Mouse (Mus musculus): ENCODE data around the gene Pmm1.

Gene Pmm1

GRCm38 (mm10) chr15:81967821-81968220 is 7.1 kb upstream of the Pmm1 start:
- POLR2A ChIA-PET: interaction anchor here (0.7 to 8.3 kb wide), 16 partner anchors 8 to 163 kb away, joined by 3 to 151 read pairs (median 14); partner anchors contain the start of genes 1700029P11Rik (in 3 of the 4), Pmm1 (in 2 of the 4) and Polr3h (in 1 of the 4)
- CTCF ChIA-PET: interaction anchor here in 3 of 4 experiments (0.6 to 3.3 kb wide), 7 partner anchors 7 to 434 kb away, joined by 4 to 21 read pairs (median 6); partner anchors contain the start of gene Pmm1 (in 3 of the 3)

DNA sequence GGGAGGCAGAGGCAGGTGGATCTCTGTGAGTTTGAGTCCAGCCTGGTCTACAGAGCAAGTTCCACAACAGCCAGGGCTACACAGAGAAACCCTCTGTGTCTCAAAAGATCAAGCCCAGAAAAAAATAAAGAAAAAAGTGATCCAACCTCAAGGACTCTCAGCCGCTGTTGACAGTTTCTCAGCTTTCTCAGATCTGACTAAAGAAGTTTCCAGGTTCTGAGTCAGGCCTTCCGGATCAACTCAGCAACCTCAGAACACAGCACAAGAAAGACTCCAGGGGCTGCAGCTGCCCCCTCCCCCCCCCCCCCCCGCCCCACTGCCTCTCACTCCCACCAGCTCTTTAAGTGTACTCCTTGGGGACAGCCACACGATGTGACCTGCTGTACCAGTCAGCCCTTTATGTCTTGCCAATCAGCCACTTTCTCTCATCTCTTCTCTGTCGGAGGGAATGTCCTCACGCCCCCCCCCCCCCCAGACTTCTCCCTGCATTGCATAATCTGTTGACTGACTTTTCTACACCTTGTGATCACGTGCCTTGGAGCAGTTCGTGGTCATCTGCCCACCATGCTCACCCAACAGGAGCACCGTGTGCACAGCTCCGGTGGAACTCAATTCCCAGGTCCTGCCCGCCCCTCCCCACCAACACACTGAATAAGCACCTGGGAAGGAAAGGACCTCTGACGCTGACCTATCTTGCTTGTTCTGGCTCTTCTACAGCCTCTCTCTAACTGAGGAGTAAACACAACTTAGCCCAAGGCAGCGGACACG is 5.5 kb upstream of the Pmm1 start:
- ChIA-PET POLR2A (interaction anchor here in 3 of 4 experiments (0.6 to 8.3 kb wide), 40 partner anchors 9 to 1891 kb away, joined by 3 to 151 read pairs (median 5); partner anchors contain the start of genes 1700029P11Rik (in 2 of the 3), Csdc2 (in 1 of the 3), Srebf2 (in 1 of the 3) and Xrcc6 (in 1 of the 3)), CTCF (interaction anchor here in 3 of 4 experiments (0.5 to 2.8 kb wide), 7 partner anchors 9 to 1313 kb away, joined by 3 to 18 read pairs (median 4); no protein-coding TSS in a partner anchor)

DNA sequence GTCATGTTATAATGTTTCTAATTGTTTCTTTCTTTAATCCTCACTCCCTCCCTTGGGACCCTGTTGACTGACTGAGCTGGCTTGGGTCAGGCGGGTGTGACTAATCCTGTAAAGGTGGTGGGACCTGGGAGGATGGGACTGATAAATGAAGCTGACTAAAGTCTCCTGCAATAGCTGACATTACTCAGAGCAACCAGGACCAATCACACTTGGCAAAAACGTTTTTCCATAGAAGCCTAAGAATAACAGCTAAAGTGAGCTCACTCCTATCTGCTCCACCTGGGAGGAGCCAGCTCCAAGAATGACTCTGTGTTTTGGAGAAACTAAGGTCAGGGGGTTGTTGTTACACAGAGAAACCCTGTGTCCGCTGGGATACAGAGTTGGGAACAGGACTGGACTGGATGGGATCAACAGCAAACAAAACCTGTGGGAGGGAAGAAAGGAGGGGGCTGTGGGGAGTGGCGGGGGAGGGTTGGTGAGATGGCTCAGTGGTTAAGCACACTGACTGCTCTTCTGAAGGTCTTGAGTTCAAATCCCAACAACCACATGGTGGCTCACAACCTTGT is 4.3 kb upstream of the Pmm1 start:
- ChIA-PET POLR2A (interaction anchor here (0.5 to 8.3 kb wide), 62 partner anchors 8 to 1709 kb away, joined by 3 to 151 read pairs (median 5); partner anchors contain the start of genes 1700029P11Rik (in 3 of the 4), Polr3h (in 2 of the 4), Srebf2 (in 2 of the 4) and Naga (in 1 of the 4)), CTCF (interaction anchor here in 3 of 4 experiments (0.7 to 2.8 kb wide), 12 partner anchors 8 to 294 kb away, joined by 3 to 18 read pairs (median 4); partner anchors contain the start of genes Polr3h (in 1 of the 3) and Tef (in 1 of the 3))

DNA sequence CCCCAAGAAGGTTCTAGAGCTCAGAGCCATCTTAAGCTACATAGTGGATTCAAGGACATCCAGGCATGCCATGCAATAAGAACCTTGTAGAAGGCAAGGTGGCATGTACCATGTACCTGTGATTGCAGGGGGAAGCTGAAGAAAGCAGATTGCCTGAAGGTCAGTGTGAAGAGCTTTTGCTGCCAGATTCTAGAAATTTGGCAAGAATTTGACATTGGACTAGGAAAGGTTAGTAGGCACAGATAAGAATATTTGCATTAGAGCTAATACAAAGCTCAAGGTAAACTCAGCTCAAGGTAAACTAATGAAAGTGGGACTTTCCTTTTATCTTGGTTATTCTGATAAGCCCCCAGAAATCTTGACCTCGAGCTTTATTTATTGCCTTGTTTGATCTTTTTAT is 3.5 kb upstream of the Pmm1 start:
- ChIA-PET CTCF (interaction anchor here in 3 of 4 experiments (0.6 to 1.8 kb wide), 8 partner anchors 8 to 298 kb away, joined by 3 to 7 read pairs (median 3); no protein-coding TSS in a partner anchor), POLR2A (interaction anchor here (0.5 to 8.3 kb wide), 47 partner anchors 7 to 1540 kb away, joined by 3 to 151 read pairs (median 5); partner anchors contain the start of genes 1700029P11Rik (in 3 of the 4), Srebf2 (in 2 of the 4), Naga (in 1 of the 4) and Pheta2 (in 1 of the 4))

DNA sequence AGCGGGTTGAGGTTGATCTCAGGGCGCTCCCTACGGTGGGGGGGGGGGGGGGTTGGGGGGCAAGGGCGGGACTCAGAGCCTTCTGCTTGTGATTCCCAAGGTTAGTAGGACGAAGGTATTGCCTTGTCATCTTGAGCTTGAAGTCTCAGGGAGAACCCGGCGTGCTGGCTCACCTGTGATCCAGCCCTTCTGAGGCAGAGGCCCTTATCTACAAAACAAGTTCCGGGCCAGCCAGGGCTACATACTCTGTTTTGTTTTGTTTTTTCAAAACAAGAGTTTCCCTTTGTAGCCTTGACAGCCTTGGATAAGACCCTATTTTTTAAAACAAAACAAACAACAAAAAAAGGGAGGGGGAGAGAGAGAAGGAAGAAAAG is 335 bp upstream of the Pmm1 start:
- CTCF ChIA-PET: interaction anchor here (0.6 to 3.0 kb wide), 31 partner anchors 8 to 1276 kb away, joined by 3 to 21 read pairs (median 6); partner anchors contain the start of genes Polr3h (in 2 of the 4), Xrcc6 (in 2 of the 4), Csdc2 (in 1 of the 4) and Cyb5r3 (in 1 of the 4)
- POLR2A ChIA-PET: interaction anchor here (0.6 to 8.9 kb wide), 92 partner anchors 8 to 1658 kb away, joined by 3 to 121 read pairs (median 5); partner anchors contain the start of genes 1700029P11Rik (in 3 of the 4), Polr3h (in 3 of the 4), Srebf2 (in 3 of the 4) and Csdc2 (in 2 of the 4)

DNA sequence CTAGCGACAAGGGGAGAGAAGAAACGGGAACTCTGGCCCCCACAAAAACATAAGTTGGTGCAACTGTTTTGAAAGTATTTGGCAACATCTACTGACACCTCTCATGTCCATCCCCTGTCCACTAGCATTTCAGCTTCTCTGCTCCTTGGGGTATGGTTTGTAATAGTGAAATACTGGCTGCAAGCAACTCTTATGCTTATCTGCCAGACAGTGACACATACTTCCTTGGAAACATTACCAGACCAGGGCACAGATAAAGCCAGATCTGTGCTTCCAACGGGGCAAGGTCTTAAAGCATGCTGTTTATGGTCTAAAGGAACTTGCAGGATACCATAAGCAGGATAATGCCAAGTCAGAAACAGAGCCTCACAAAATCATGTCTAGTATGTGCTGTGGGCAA is 1.8 kb downstream of the Pmm1 start:
- POLR2A ChIA-PET: interaction anchor here in 3 of 4 experiments (0.8 to 8.9 kb wide), 14 partner anchors 8 to 188 kb away, joined by 3 to 121 read pairs (median 22); partner anchors contain the start of genes 1700029P11Rik (in 1 of the 3), Csdc2 (in 1 of the 3) and Srebf2 (in 1 of the 3)

GRCm38 (mm10) chr15:81957598-81957997 is 3.1 kb downstream of the Pmm1 start:
- ChIA-PET CTCF (interaction anchor here in 3 of 4 experiments (0.7 to 2.7 kb wide), 23 partner anchors 8 to 279 kb away, joined by 3 to 18 read pairs (median 4); partner anchors contain the start of genes 1700029P11Rik (in 1 of the 3) and Xrcc6 (in 1 of the 3)), POLR2A (interaction anchor here in 3 of 4 experiments (0.7 to 8.9 kb wide), 32 partner anchors 8 to 258 kb away, joined by 3 to 121 read pairs (median 5); partner anchors contain the start of genes 1700029P11Rik (in 1 of the 3) and Csdc2 (in 1 of the 3))

More for the DNA sequence above, 1.8 kb downstream of the Pmm1 start:
- CTCF ChIA-PET: interaction anchor here in 2 of 4 experiments (0.6 to 2.1 kb wide), 4 partner anchors 12 to 32 kb away, joined by 4 to 16 read pairs (median 11); partner anchors contain the start of genes Csdc2 (in 1 of the 2) and Polr3h (in 1 of the 2)

- ChIA-PET CTCF (interaction anchor here in 3 of 4 experiments (0.7 to 2.7 kb wide), 30 partner anchors 9 to 280 kb away, joined by 3 to 18 read pairs (median 4); partner anchors contain the start of genes Xrcc6 (in 3 of the 3) and 1700029P11Rik (in 1 of the 3)), POLR2A (interaction anchor here in 3 of 4 experiments (0.5 to 8.9 kb wide), 32 partner anchors 9 to 256 kb away, joined by 3 to 121 read pairs (median 4); partner anchors contain the start of genes 1700029P11Rik (in 1 of the 3), Csdc2 (in 1 of the 3), Polr3h (in 1 of the 3) and Xrcc6 (in 1 of the 3))
Measured at GRCm38 (mm10) chr15:81956457-81956856, 4.3 kb downstream of the Pmm1 start.

GRCm38 (mm10) chr15:81955414-81955813 is 5.3 kb downstream of the Pmm1 start:
- CTCF ChIA-PET: interaction anchor here in 2 of 4 experiments (0.5 to 2.7 kb wide), 12 partner anchors 9 to 1920 kb away, joined by 3 to 18 read pairs (median 5); no protein-coding TSS in a partner anchor
- POLR2A ChIA-PET: interaction anchor here in 2 of 4 experiments (0.7 to 8.9 kb wide), 14 partner anchors 8 to 84 kb away, joined by 3 to 101 read pairs (median 6); partner anchors contain the start of genes Aco2 (in 1 of the 2), Phf5a (in 1 of the 2) and Polr3h (in 1 of the 2)

- POLR2A ChIA-PET: interaction anchor here in 2 of 4 experiments (0.7 to 8.9 kb wide), 13 partner anchors 7 to 62 kb away, joined by 3 to 101 read pairs (median 4); partner anchors contain the start of gene Csdc2 (in 1 of the 2)
- CTCF ChIA-PET: interaction anchor here in 2 of 4 experiments (0.6 to 1.6 kb wide), 6 partner anchors 10 to 111 kb away, joined by 3 to 4 read pairs (median 3); partner anchors contain the start of gene Csdc2 (in 1 of the 2)
Measured at GRCm38 (mm10) chr15:81954716-81955115, 6.0 kb downstream of the Pmm1 start.

- ChIA-PET POLR2A (interaction anchor here in 2 of 4 experiments (0.8 to 8.9 kb wide), 13 partner anchors 6 to 254 kb away, joined by 3 to 101 read pairs (median 4); partner anchors contain the start of genes 1700029P11Rik (in 1 of the 2) and Csdc2 (in 1 of the 2)), CTCF (interaction anchor here (0.5 to 1.4 kb wide), 7 partner anchors 11 to 160 kb away, joined by 3 to 4 read pairs (median 3); partner anchors contain the start of gene Csdc2 (in 1 of the 4))
Measured at GRCm38 (mm10) chr15:81954151-81954583, 6.6 kb downstream of the Pmm1 start.

GRCm38 (mm10) chr15:81952310-81952709 is 8.4 kb downstream of the Pmm1 start:
- POLR2A ChIA-PET: interaction anchor here in 3 of 4 experiments (0.9 to 10.0 kb wide), 8 partner anchors 5 to 64 kb away, joined by 3 to 101 read pairs (median 6); partner anchors contain the start of genes Pmm1 (in 2 of the 3) and Polr3h (in 1 of the 3)
- CTCF ChIA-PET: interaction anchor here in 1 of 4 experiments (1.1 kb wide), 1 partner anchor 7 kb away, joined by 3 read pairs; no protein-coding TSS in a partner anchor

DNA sequence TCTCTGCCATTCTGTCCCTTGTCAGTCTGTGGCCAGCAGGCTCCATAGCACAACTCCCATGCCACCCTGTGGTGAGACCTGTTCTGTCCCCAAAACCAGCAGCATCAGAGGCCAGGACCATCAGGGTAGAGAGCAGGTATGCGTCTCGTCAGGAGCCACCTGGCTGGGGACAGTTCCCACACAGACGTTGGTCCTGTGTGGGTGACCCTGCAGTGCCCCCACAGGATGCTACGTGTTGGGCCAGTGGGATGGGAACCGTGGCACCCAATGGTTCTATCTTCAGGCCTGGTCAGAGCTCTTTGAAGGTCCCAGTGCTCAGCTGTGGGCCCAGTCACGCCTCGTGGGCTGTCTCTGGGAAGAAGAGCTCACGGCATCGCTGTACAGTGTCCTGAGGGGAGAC is 9.6 kb downstream of the Pmm1 start:
- POLR2A ChIA-PET: interaction anchor here (0.7 to 10.0 kb wide), 17 partner anchors 6 to 92 kb away, joined by 3 to 101 read pairs (median 7); partner anchors contain the start of genes Pmm1 (in 3 of the 4), Csdc2 (in 2 of the 4) and Polr3h (in 1 of the 4)
- CTCF ChIA-PET: interaction anchor here in 1 of 4 experiments (0.5 to 1.1 kb wide), 2 partner anchors 9 to 516 kb away, joined by 3 read pairs; no protein-coding TSS in a partner anchor

DNA sequence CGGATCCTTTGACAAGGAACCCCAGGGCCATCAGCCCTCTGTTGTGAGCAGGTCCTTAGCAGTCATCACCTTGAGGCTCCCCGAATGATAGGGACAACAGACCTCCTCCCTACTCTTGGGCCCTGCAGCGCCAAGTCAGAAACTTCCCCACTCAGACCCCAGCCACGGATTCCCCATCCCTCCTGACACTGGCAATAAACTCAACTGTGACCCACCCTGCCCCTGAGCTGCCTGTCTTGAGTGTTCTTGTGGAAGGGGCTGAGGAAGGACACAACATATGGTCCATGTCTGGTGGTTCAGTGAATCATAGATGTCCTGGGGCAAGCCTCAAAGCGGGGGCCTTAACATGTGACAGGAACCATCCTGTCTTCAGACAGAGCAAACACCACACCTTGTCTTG is 10.0 kb downstream of the Pmm1 start:
- POLR2A ChIA-PET: interaction anchor here (0.7 to 10.0 kb wide), 21 partner anchors 7 to 510 kb away, joined by 3 to 101 read pairs (median 6); partner anchors contain the start of genes Pmm1 (in 3 of the 4), Csdc2 (in 2 of the 4) and Polr3h (in 1 of the 4)
- CTCF ChIA-PET: interaction anchor here in 2 of 4 experiments (0.8 to 1.6 kb wide), 2 partner anchors 10 to 14 kb away, joined by 3 to 4 read pairs; partner anchors contain the start of genes Csdc2 (in 1 of the 2) and Pmm1 (in 1 of the 2)

DNA sequence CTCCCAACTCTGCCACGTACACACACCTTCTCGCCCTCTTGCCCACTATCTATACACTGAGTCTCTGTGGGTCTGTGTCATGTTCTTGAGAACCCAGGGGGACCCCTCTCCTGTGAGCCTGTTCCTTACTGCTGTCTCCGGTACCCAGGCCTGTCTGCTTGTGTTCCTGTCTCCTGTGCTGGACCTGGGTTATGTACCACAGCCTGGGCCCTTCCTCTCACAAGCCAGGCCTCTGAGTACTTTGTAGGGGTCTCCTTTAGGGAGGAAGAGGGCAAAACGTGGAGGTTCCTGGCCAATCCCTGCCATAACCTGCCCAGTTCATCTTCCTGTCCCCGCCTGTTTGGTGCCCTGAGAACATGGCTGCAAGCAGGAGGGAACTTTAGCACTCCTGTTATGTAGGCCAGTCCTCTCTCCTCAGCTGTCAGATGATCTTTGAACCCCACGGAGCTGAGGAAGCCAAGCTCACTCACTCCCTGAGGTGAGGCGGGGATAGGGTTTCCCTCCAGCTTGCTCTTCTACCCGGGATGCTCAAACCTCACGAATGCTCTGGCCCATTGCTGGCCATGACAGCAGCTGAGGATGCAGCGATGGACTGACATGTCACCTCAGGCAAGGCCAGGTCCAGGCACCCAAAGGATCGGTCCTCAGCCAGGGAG is 11.1 kb downstream of the Pmm1 start:
- POLR2A ChIA-PET: interaction anchor here in 3 of 4 experiments (0.5 to 10.0 kb wide), 33 partner anchors 7 to 509 kb away, joined by 3 to 101 read pairs (median 5); partner anchors contain the start of genes Pmm1 (in 3 of the 3), Csdc2 (in 2 of the 3), 1700029P11Rik (in 1 of the 3) and Polr3h (in 1 of the 3)
- CTCF ChIA-PET: interaction anchor here in 2 of 4 experiments (1.6 to 2.6 kb wide), 3 partner anchors 11 kb away, joined by 4 to 9 read pairs (median 4); partner anchors contain the start of gene Pmm1 (in 2 of the 2)

Measured in embryonic stem cell, embryonic (primary cell).